Mouse (Mus musculus) neural tube, embryonic 15.5 days (tissue): ENCODE measurements at regions not wholly inside any gene's neighbourhood (a gene's known extent, or its start where the extent isn't known, plus 50 kb on each side); places are given as distances from the start of the nearest gene placed in this dataset.
A peak's percentile ranks its signal among the peaks of the same experiment; 100 is the strongest.

Experiments
- ATAC-seq: fragments of 200-750 bp; cut with Nextera tagmentation; 2 replicates; pipeline ENCODE4 v1.8.0; 2017; ENCODE audit warnings: mild to moderate bottlenecking, moderate TSS enrichment, moderate library complexity; ENCODE audit not compliant: low FRiP score
- H3K27ac ChIP-seq: fragments of 300-500 bp; sonication (generic); replicated peaks from 2 replicates; pipeline ENCODE4 v1.5.1; 2015; ENCODE audit warnings: mild to moderate bottlenecking, inconsistent platforms
- H3K27me3 ChIP-seq: fragments of 300-500 bp; sonication (generic); replicated peaks from 2 replicates; pipeline ENCODE4 v1.6.1; 2015; ENCODE audit warnings: inconsistent platforms
- H3K36me3 ChIP-seq: fragments of 300-500 bp; sonication (generic); 2 replicates; pipeline ENCODE4 v1.6.1; 2015; ENCODE audit warnings: inconsistent platforms
- H3K4me1 ChIP-seq: fragments of 300-500 bp; sonication (generic); 2 replicates; pipeline ENCODE4 v1.6.1; 2015; ENCODE audit warnings: inconsistent platforms
- H3K4me2 ChIP-seq: fragments of 300-500 bp; sonication (generic); 2 replicates; pipeline ENCODE4 v1.6.1; 2015; ENCODE audit warnings: inconsistent platforms, mild to moderate bottlenecking, moderate library complexity
- H3K4me3 ChIP-seq: fragments of 300-500 bp; sonication (generic); replicated peaks from 2 replicates; pipeline ENCODE4 v1.5.1; 2015; ENCODE audit warnings: mild to moderate bottlenecking, inconsistent platforms
- H3K9ac ChIP-seq: fragments of 300-500 bp; sonication (generic); replicated peaks from 2 replicates; pipeline ENCODE4 v1.6.1; 2015; ENCODE audit warnings: mild to moderate bottlenecking, inconsistent platforms
- H3K9me3 ChIP-seq: fragments of 300-500 bp; sonication (generic); replicated peaks from 2 replicates; pipeline ENCODE4 v1.6.1; 2016; ENCODE audit warnings: inconsistent platforms
- WGBS: fragments of 180-500 bp; shearing (Covaris S2); methylation state at CpG from one replicate; pipeline ENCODE4 v1.1.7; 2015; ENCODE audit warnings: mixed read lengths; 5-methylcytosine and 5-hydroxymethylcytosine counted together

DNA sequence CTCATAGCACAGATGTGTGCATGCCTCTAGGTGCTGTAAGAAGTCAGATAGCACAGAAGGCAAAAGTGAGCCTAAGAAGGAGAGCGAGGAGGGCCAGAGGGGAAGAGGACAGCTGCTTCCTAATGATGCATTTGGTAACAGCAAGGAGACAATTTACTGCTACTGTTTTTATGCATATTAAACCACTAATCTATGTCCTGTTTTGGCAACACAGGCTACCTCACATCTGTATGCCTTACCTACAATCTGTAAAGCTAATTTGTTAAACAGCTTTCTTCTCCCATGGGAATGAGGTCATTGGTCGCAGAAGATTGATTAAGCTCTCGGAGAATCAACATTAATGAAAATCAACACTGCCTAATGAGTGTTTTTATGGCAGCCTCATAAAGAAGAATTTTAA is 191.1 kb upstream of the Snx19 start:
- Histone ChIP-seq H3K4me3 (no peak overlapping the region), H3K4me2 (no peak overlapping the region), H3K27me3 (no peaks in the 10 kb centered on the region), H3K27ac (peak overlapping the region; percentile 30; the same call in 1 of the 2 replicates), H3K4me1 (peaks cover 20% of the 10 kb centered on the region), H3K9me3 (no peaks in the 10 kb centered on the region), H3K36me3 (no peaks in the 10 kb centered on the region), H3K9ac (no peak overlapping the region)
- WGBS, result 34% methylated on average over 3 of the region's 3 CpGs
- no peak; the same call in 1 of the 2 replicates for ATAC-seq

- Histone ChIP-seq H3K9ac (no peak overlapping the region), H3K9me3 (no peaks in the 10 kb centered on the region), H3K4me2 (no peak overlapping the region), H3K4me3 (no peak overlapping the region), H3K4me1 (no peaks in the 10 kb centered on the region), H3K27ac (no peak overlapping the region), H3K36me3 (no peaks in the 10 kb centered on the region), H3K27me3 (no peaks in the 10 kb centered on the region)
- 77% methylated on average over 5 of the region's 5 CpGs for whole genome bisulfite sequencing
- no peak for ATAC-seq
Observed at GRCm38 (mm10) chr9:30242107-30242506, 184.8 kb upstream of the Snx19 start.

- H3K9ac ChIP-seq, result no peak overlapping the region
- H3K9me3 ChIP-seq, result no peaks in the 10 kb centered on the region
- ATAC-seq, result peak; percentile 80
- H3K4me1 ChIP-seq, result peaks cover 7% of the 10 kb centered on the region
- H3K4me3 ChIP-seq, result no peak overlapping the region
- H3K27me3 ChIP-seq, result no peaks in the 10 kb centered on the region
- no peak overlapping the region for H3K27ac ChIP-seq
- H3K36me3 ChIP-seq, result no peaks in the 10 kb centered on the region
- no peak overlapping the region for H3K4me2 ChIP-seq
- 23% methylated on average over 11 of the region's 11 CpGs for WGBS
Observed at GRCm38 (mm10) chr9:30264533-30265168, 162.3 kb upstream of the Snx19 start.

- H3K27me3 ChIP-seq, result no peaks in the 10 kb centered on the region
- H3K4me1 ChIP-seq, result no peaks in the 10 kb centered on the region; the same call in 1 of the 2 replicates
- no peak overlapping the region for H3K4me3 ChIP-seq
- H3K36me3 ChIP-seq, result no peaks in the 10 kb centered on the region
- WGBS, result 54% methylated on average over 5 of the region's 5 CpGs
- H3K9ac ChIP-seq, result no peak overlapping the region
- H3K4me2 ChIP-seq, result no peak overlapping the region
- no peak for ATAC-seq
- H3K27ac ChIP-seq, result no peak overlapping the region
- H3K9me3 ChIP-seq, result no peaks in the 10 kb centered on the region
Observed at GRCm38 (mm10) chr9:30271081-30271480, 155.8 kb upstream of the Snx19 start.

DNA sequence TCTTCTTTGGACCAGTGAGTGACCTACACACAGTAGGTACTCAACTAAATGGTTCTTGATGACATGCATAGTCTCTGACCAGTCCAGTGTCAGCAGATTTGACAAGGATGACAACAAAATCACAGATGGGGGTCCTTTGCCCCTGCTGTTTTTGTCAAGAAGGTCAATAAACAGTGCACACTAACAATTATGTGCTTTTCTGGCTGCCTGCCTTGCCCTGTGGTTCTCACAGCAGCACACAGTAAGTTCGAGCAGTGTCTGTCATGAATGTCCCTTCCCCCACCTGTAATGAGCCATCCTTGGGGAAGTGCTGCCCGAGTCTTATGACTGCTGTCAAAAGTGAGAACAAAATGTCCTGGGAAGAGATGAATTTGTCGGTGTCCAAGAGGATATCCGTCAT is 153.1 kb upstream of the Snx19 start:
- no peak for ATAC-seq
- Histone ChIP-seq H3K36me3 (no peaks in the 10 kb centered on the region), H3K27ac (no peak overlapping the region), H3K4me2 (no peak overlapping the region), H3K4me1 (peaks cover 4% of the 10 kb centered on the region; the same call in 1 of the 2 replicates), H3K4me3 (no peak overlapping the region), H3K27me3 (no peaks in the 10 kb centered on the region), H3K9me3 (no peaks in the 10 kb centered on the region), H3K9ac (no peak overlapping the region)
- 38% methylated on average over 4 of the region's 4 CpGs for WGBS

GRCm38 (mm10) chr9:30278231-30278630 is 148.7 kb upstream of the Snx19 start:
- no peak for ATAC-seq
- Histone ChIP-seq H3K27me3 (no peaks in the 10 kb centered on the region), H3K4me3 (no peak overlapping the region), H3K9ac (no peak overlapping the region), H3K9me3 (no peaks in the 10 kb centered on the region), H3K36me3 (no peaks in the 10 kb centered on the region), H3K4me1 (peaks cover 4% of the 10 kb centered on the region; the same call in 1 of the 2 replicates), H3K4me2 (no peak overlapping the region), H3K27ac (no peak overlapping the region)
- 50% methylated on average over 1 of the region's 1 CpGs for WGBS

DNA sequence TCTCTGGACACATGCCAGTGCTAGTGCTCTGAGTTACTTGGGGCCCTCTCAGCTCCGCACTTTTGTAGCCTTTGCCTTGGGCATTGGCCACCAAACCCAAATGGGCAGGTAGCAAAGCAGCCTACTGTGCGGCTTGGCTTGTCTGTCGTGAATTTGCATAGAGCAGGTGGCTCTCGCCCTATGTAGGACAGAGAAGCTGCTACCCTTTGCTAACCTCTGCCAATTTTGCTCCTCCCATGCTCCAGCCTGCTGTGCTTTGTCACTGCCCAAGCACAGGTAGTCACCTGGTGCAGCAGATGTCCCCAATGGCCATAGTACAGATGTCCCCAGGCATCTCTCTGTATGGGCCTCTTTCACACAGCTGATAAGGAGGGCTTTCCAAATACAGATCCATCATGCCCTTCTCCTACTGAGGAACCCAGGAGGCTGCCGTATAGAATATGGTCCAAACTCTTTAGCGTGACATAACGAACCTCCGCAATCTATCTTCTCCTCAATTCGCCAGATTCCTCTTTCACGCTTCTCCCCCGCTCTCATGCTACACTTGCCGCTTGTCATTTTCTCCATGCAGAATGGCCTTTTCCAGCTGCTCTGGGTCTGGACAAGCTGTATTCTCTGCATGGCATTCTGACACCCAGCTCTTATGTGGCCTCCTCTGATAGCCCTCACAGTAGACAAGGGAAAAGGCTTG is 143.7 kb upstream of the Snx19 start:
- Histone ChIP-seq H3K9me3 (no peaks in the 10 kb centered on the region), H3K4me1 (peaks cover 24% of the 10 kb centered on the region), H3K9ac (no peak overlapping the region), H3K27ac (no peak overlapping the region; the same call in 1 of the 2 replicates), H3K27me3 (no peaks in the 10 kb centered on the region), H3K4me2 (no peak overlapping the region), H3K4me3 (no peak overlapping the region), H3K36me3 (no peaks in the 10 kb centered on the region)
- ATAC-seq, result no peak
- 81% methylated on average over 12 of the region's 12 CpGs for WGBS

- WGBS, result 42% methylated on average over 4 of the region's 4 CpGs
- H3K9ac ChIP-seq, result no peak overlapping the region
- H3K4me3 ChIP-seq, result no peak overlapping the region
- ATAC-seq, result no peak
- H3K4me2 ChIP-seq, result no peak overlapping the region
- H3K4me1 ChIP-seq, result peaks cover 21% of the 10 kb centered on the region
- no peaks in the 10 kb centered on the region for H3K36me3 ChIP-seq
- no peaks in the 10 kb centered on the region for H3K9me3 ChIP-seq
- H3K27ac ChIP-seq, result no peak overlapping the region; the same call in 1 of the 2 replicates
- no peaks in the 10 kb centered on the region for H3K27me3 ChIP-seq
Observed at GRCm38 (mm10) chr9:30283771-30284148, 143.1 kb upstream of the Snx19 start.

- H3K4me2 ChIP-seq, result peak overlapping the region; percentile 36
- peak overlapping the region; percentile 72 for H3K27ac ChIP-seq
- H3K4me3 ChIP-seq, result no peak overlapping the region
- 2% methylated on average over 16 of the region's 16 CpGs for WGBS
- no peaks in the 10 kb centered on the region for H3K27me3 ChIP-seq
- no peak overlapping the region for H3K9ac ChIP-seq
- no peaks in the 10 kb centered on the region for H3K9me3 ChIP-seq
- ATAC-seq, result peak; percentile 85
- peaks cover 21% of the 10 kb centered on the region for H3K4me1 ChIP-seq
- no peaks in the 10 kb centered on the region for H3K36me3 ChIP-seq
Observed at GRCm38 (mm10) chr9:30284562-30285323, 142.2 kb upstream of the Snx19 start.

GRCm38 (mm10) chr9:30285324-30285599 is 141.6 kb upstream of the Snx19 start:
- Histone ChIP-seq H3K27ac (peak overlapping the region; percentile 56; the same call in 1 of the 2 replicates), H3K36me3 (no peaks in the 10 kb centered on the region), H3K27me3 (no peaks in the 10 kb centered on the region), H3K4me2 (no peak overlapping the region; the same call in 1 of the 2 replicates), H3K4me3 (no peak overlapping the region), H3K9ac (no peak overlapping the region), H3K4me1 (peaks cover 21% of the 10 kb centered on the region), H3K9me3 (no peaks in the 10 kb centered on the region)
- ATAC-seq, result no peak
- WGBS, result 20% methylated on average over 2 of the region's 2 CpGs

- no peaks in the 10 kb centered on the region for H3K9me3 ChIP-seq
- no peak overlapping the region for H3K4me3 ChIP-seq
- no peaks in the 10 kb centered on the region for H3K27me3 ChIP-seq
- H3K36me3 ChIP-seq, result no peaks in the 10 kb centered on the region
- H3K27ac ChIP-seq, result 0 out of 2 replicates have a peak overlapping the region, but pooled peaks have one; percentile 69
- peaks cover 7% of the 10 kb centered on the region for H3K4me1 ChIP-seq
- WGBS, result 8% methylated on average over 4 of the region's 4 CpGs
- no peak overlapping the region for H3K9ac ChIP-seq
- no peak for ATAC-seq
- H3K4me2 ChIP-seq, result no peak overlapping the region
Observed at GRCm38 (mm10) chr9:30299844-30300243, 127.1 kb upstream of the Snx19 start.

DNA sequence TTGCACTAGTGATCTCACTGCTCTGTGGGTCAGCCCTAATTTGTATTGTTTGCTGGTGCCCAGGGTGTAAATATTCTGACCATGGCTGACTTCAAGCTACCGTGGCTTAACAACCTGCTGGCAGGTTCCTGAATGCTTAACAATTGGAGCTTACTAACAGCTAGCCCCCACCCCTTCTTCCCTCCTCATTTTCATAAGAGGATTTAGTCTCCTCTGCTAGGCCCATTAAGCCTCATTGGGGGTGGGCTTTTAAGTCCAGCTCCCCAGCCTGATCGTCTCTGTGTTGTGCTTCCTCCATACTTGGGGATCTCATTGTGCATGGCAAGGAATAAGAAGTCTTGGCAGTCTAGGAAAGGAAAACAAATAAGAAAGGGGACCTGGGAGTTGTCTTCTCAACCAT is 118.6 kb upstream of the Snx19 start:
- Histone ChIP-seq H3K4me1 (peaks cover 10% of the 10 kb centered on the region), H3K27me3 (no peaks in the 10 kb centered on the region), H3K36me3 (no peaks in the 10 kb centered on the region), H3K9ac (no peak overlapping the region), H3K4me3 (no peak overlapping the region), H3K9me3 (no peaks in the 10 kb centered on the region), H3K27ac (no peak overlapping the region), H3K4me2 (no peak overlapping the region)
- WGBS, result 10% methylated on average over 2 of the region's 2 CpGs
- no peak for ATAC-seq
